Mouse (Mus musculus) brown adipose tissue, adult 24 weeks (tissue): ENCODE results near the gene Cilp2. TPM values are rescaled to one million over a fixed set of nuclear protein-coding genes. Genes with fewer than 3 reads are reported as not detected.

Experiments
- H3K27ac ChIP-seq: fragments of 200-500 bp; replicated peaks from 2 replicates; pipeline ENCODE4 v1.5.1; 2012; ENCODE audit warnings: low read depth, mild to moderate bottlenecking, low read length
- H3K4me1 ChIP-seq: fragments of 200-500 bp; 2 replicates; pipeline ENCODE4 v1.6.1; 2012; ENCODE audit warnings: low read length, mixed read lengths; ENCODE audit not compliant: control insufficient read depth, insufficient read depth, insufficient read length
- H3K4me3 ChIP-seq: fragments of 200-500 bp; 2 replicates; pipeline ENCODE4 v1.5.1; 2012; ENCODE audit warnings: low read depth, mild to moderate bottlenecking, low read length, moderate library complexity; ENCODE audit not compliant: insufficient read depth
- polyA plus RNA-seq: library from polyadenylated mRNA; stranded (reverse); fragments of >200 nt; gene quantifications from 2 replicates; pipeline ENCODE4 v1.2.4, GENCODE M21; 2012; ENCODE audit not compliant: missing spikeins, insufficient read depth, insufficient read length

The Cilp2 gene
- polyA plus RNA-seq: not detected in 2 replicates

- no peak within 1 kb of the TSS for H3K27ac ChIP-seq
- peak within 1 kb of the TSS; percentile 48 for H3K4me3 ChIP-seq
Measured at GRCm38 (mm10) chr8:69887289-69888243, at the start of gene Cilp2. TSS of gene Cilp2 (minus strand) at chr8:69887687.

GRCm38 (mm10) chr8:69936050-69936794 lies 48.7 kb upstream of the Cilp2 start:
- H3K4me3 ChIP-seq: no peak overlapping the region
- H3K27ac ChIP-seq: peak overlapping the region; percentile 74
- H3K4me1 ChIP-seq: peaks cover 55% of the 10 kb centered on the region

More at GRCm38 (mm10) chr8:69887289-69888243, at the start of gene Cilp2:
- H3K4me1 ChIP-seq: peaks cover 6% of the 10 kb centered on the region; the same call in 1 of the 2 replicates

- Histone ChIP-seq H3K27ac (no peak overlapping the region), H3K4me3 (no peak overlapping the region), H3K4me1 (peaks cover 48% of the 10 kb centered on the region)
Measured at GRCm38 (mm10) chr8:69935431-69935830, 47.9 kb upstream of the Cilp2 start.

GRCm38 (mm10) chr8:69934582-69934981 lies 47.1 kb upstream of the Cilp2 start:
- Histone ChIP-seq H3K27ac (no peak overlapping the region), H3K4me3 (no peak overlapping the region), H3K4me1 (peaks cover 40% of the 10 kb centered on the region)

- peaks cover 35% of the 10 kb centered on the region for H3K4me1 ChIP-seq
- no peak overlapping the region for H3K4me3 ChIP-seq
- H3K27ac ChIP-seq: no peak overlapping the region
Measured at GRCm38 (mm10) chr8:69933811-69934210, 46.3 kb upstream of the Cilp2 start.

GRCm38 (mm10) chr8:69926901-69927300 lies 39.4 kb upstream of the Cilp2 start:
- Histone ChIP-seq H3K4me3 (no peak overlapping the region), H3K4me1 (no peaks in the 10 kb centered on the region; the same call in 1 of the 2 replicates), H3K27ac (no peak overlapping the region)

- H3K27ac ChIP-seq: no peak overlapping the region
- H3K4me1 ChIP-seq: peaks cover 8% of the 10 kb centered on the region
Measured at GRCm38 (mm10) chr8:69923986-69924385, 36.5 kb upstream of the Cilp2 start.

GRCm38 (mm10) chr8:69921141-69921540 lies 33.7 kb upstream of the Cilp2 start:
- Histone ChIP-seq H3K4me3 (no peak overlapping the region), H3K27ac (peak overlapping the region; percentile 11; the same call in 1 of the 2 replicates), H3K4me1 (peaks cover 8% of the 10 kb centered on the region)

More at GRCm38 (mm10) chr8:69923986-69924385, 36.5 kb upstream of the Cilp2 start:
- no peak overlapping the region for H3K4me3 ChIP-seq

- H3K4me1 ChIP-seq: peaks cover 8% of the 10 kb centered on the region
- H3K27ac ChIP-seq: peak overlapping the region; percentile 67
Measured at GRCm38 (mm10) chr8:69919876-69920662, 32.6 kb upstream of the Cilp2 start.

GRCm38 (mm10) chr8:69919010-69919409 lies 31.5 kb upstream of the Cilp2 start:
- Histone ChIP-seq H3K4me1 (peaks cover 8% of the 10 kb centered on the region), H3K4me3 (no peak overlapping the region), H3K27ac (no peak overlapping the region)

More at GRCm38 (mm10) chr8:69919876-69920662, 32.6 kb upstream of the Cilp2 start:
- 0 out of 2 replicates have a peak overlapping the region, but pooled peaks have one; percentile 24 for H3K4me3 ChIP-seq

GRCm38 (mm10) chr8:69918506-69918905 lies 31.0 kb upstream of the Cilp2 start:
- H3K27ac ChIP-seq: no peak overlapping the region
- peaks cover 8% of the 10 kb centered on the region for H3K4me1 ChIP-seq
- no peak overlapping the region for H3K4me3 ChIP-seq

GRCm38 (mm10) chr8:69915748-69916147 lies 28.3 kb upstream of the Cilp2 start:
- H3K27ac ChIP-seq: no peak overlapping the region
- H3K4me1 ChIP-seq: peaks cover 4% of the 10 kb centered on the region
- H3K4me3 ChIP-seq: no peak overlapping the region

- H3K4me1 ChIP-seq: no peaks in the 10 kb centered on the region
- no peak overlapping the region for H3K4me3 ChIP-seq
- H3K27ac ChIP-seq: no peak overlapping the region
Measured at GRCm38 (mm10) chr8:69914526-69914925, 27.0 kb upstream of the Cilp2 start.

GRCm38 (mm10) chr8:69912478-69913074 lies 25.1 kb upstream of the Cilp2 start:
- H3K27ac ChIP-seq: no peak overlapping the region
- H3K4me3 ChIP-seq: no peak overlapping the region
- H3K4me1 ChIP-seq: no peaks in the 10 kb centered on the region
